Mouse (Mus musculus): ENCODE measurements at regions not wholly inside any gene's neighbourhood (a gene's known extent, or its start where the extent isn't known, plus 50 kb on each side); places are given as distances from the start of the nearest gene placed in this dataset.

GRCm38 (mm10) chr5:54358221-54358620, 359.9 kb downstream of the Stim2 start:
- TF ChIP-seq CTCF (IDR thresholded peaks at IDR 0.05; ENCODE audit: low read depth) (no peak), EP300 (optimal IDR thresholded peaks at IDR 0.05) (no peak)
